Mouse (Mus musculus): ENCODE measurements around the gene Uevld. TPM values are rescaled to one million over a fixed set of nuclear protein-coding genes. Genes with fewer than 3 reads are reported as not detected.
"Not testable (repeated sequence)": the region's sequence is repeated elsewhere in the genome, so short reads cannot be mapped to it uniquely, and the experiment has no call there.

The Uevld gene
- polyA plus RNA-seq, 1 experiment from 2014 or later: 11.1 TPM

GRCm38 (mm10) chr7:46916376-46916775 is 42.0 kb downstream of the Uevld start:
- ATAC-seq (ENCODE audit: insufficient number of reproducible peaks, low FRiP score, low TSS enrichment, low read depth): no peak
- Histone ChIP-seq H3K9ac (no peak overlapping the region), H3K9me3 (no peaks in the 10 kb centered on the region), H3K4me3 (no peak overlapping the region), H3K4me2 (no peak overlapping the region), H3K27ac (no peak overlapping the region), H3K27me3 (no peaks in the 10 kb centered on the region), H3K36me3 (peaks cover 27% of the 10 kb centered on the region), H3K4me1 (peaks cover 21% of the 10 kb centered on the region)
- WGBS: 89% methylated on average over 3 of the region's 3 CpGs

DNA sequence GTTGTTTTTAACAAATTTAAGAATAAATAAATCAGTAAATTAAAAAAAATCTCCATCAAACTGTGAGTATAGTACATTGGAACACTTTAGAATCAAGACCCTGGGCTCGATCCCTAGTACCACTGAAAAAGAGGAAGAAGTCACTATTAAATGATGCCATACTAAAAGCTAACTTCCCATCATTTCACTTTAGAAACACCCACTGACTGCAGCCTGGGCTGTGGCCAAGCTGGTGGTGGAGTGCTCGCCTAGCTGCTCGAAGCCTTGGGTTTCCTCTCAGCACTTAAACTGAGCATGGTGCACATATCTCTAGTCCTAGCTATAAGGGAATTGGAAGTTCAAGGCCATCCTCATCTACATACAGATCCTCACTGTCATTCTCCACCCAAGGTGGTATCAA is 47.1 kb downstream of the Uevld start:
- Histone ChIP-seq H3K27me3 (no peaks in the 10 kb centered on the region), H3K36me3 (peaks cover 68% of the 10 kb centered on the region), H3K9me3 (no peaks in the 10 kb centered on the region), H3K4me1 (no peaks in the 10 kb centered on the region), H3K27ac (no peak overlapping the region), H3K9ac (no peak overlapping the region), H3K4me2 (no peak overlapping the region), H3K4me3 (no peak overlapping the region)
- no peak for ATAC-seq (ENCODE audit: insufficient number of reproducible peaks, low FRiP score, low TSS enrichment, low read depth)
- 93% methylated on average over 3 of the region's 3 CpGs for WGBS

DNA sequence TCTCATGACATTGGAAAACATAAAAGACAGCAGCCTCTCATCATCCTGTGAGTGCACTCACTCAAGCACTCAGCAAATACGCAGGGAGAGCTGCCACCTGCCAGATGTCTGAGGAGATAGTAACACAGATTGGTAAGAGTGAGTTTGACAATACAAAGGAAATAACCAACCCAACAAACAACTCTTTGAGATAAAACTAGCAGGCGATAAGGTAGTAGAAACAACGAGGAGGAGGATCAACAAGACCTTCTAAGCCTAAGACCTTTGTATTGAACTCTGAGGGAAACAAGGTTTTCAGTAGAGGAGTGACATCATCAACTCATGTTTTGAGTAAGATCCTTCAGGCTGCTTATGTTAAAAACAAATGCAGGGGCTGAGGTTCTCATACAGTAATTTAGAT is 59.0 kb downstream of the Uevld start:
- H3K9ac ChIP-seq: no peak overlapping the region
- no peaks in the 10 kb centered on the region for H3K9me3 ChIP-seq
- no peaks in the 10 kb centered on the region for H3K4me1 ChIP-seq
- no peaks in the 10 kb centered on the region for H3K27me3 ChIP-seq
- 90% methylated on average over 3 of the region's 3 CpGs for WGBS
- ATAC-seq (ENCODE audit: insufficient number of reproducible peaks, low FRiP score, low TSS enrichment, low read depth): no peak
- no peak overlapping the region for H3K4me2 ChIP-seq
- no peak overlapping the region for H3K27ac ChIP-seq
- H3K4me3 ChIP-seq: no peak overlapping the region
- H3K36me3 ChIP-seq: peaks cover 69% of the 10 kb centered on the region

DNA sequence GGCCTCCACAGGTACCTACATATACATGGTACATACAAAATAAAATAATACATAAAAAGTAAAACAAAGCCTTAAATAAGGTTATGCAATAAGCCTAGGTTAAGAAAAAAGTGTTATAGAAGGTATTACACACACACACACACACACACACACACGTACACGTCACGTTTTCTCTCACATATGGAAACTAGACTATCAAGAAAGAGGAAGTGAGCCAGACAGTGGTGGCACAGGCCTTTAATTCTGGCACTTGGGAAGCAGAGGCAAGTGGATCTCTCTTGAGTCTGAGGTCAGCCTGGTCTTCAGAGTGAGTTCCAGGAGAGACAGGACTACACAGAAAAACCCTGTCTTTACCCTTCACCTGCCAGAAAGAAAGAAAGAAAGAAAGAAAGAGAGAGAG is 62.8 kb downstream of the Uevld start:
- no peak overlapping the region for H3K4me2 ChIP-seq
- peaks cover 76% of the 10 kb centered on the region for H3K36me3 ChIP-seq
- WGBS: 87% methylated on average over 3 of the region's 3 CpGs
- H3K4me1 ChIP-seq: no peaks in the 10 kb centered on the region
- H3K27me3 ChIP-seq: no peaks in the 10 kb centered on the region
- H3K27ac ChIP-seq: no peak overlapping the region
- no peaks in the 10 kb centered on the region for H3K9me3 ChIP-seq
- ATAC-seq (ENCODE audit: insufficient number of reproducible peaks, low FRiP score, low TSS enrichment, low read depth): no peak
- no peak overlapping the region for H3K4me3 ChIP-seq
- H3K9ac ChIP-seq: no peak overlapping the region

DNA sequence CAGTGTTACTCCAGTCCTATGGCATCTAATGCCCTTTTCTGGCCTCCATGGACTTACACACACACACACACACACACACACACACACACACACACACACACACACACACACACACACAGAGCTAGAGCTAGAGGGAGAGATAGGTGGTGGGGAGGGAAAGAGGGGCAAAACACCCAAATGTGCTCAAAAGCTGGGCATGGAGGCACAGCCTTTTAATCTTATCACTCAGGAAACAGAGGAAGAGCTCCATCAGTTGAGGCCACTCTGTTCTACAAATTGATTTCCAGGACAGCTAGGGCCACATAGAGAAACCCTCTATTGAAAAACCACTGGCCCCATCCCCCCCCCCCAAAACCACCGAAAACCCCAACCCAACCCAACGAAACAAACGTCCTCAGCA is 75.0 kb downstream of the Uevld start:
- Histone ChIP-seq H3K36me3 (peaks cover 44% of the 10 kb centered on the region), H3K4me3 (no peak overlapping the region), H3K9ac (no peak overlapping the region), H3K4me2 (no peak overlapping the region), H3K27ac (no peak overlapping the region), H3K9me3 (no peaks in the 10 kb centered on the region), H3K27me3 (no peaks in the 10 kb centered on the region), H3K4me1 (no peaks in the 10 kb centered on the region)
- no peak for ATAC-seq (ENCODE audit: insufficient number of reproducible peaks, low FRiP score, low TSS enrichment, low read depth)
- 82% methylated on average over 3 of the region's 3 CpGs for WGBS

GRCm38 (mm10) chr7:46881941-46882340 is 76.4 kb downstream of the Uevld start:
- H3K4me3 ChIP-seq; H3K4me1 ChIP-seq; H3K4me2 ChIP-seq; H3K9ac ChIP-seq; H3K27me3 ChIP-seq; H3K27ac ChIP-seq; ATAC-seq (ENCODE audit: insufficient number of reproducible peaks, low FRiP score, low TSS enrichment, low read depth); H3K9me3 ChIP-seq: not testable (repeated sequence)
- H3K36me3 ChIP-seq: peaks cover 30% of the 10 kb centered on the region
- 86% methylated on average over 8 of the region's 8 CpGs for WGBS

GRCm38 (mm10) chr7:46880992-46881391 is 77.3 kb downstream of the Uevld start:
- H3K4me1 ChIP-seq: no peaks in the 10 kb centered on the region
- no peaks in the 10 kb centered on the region for H3K27me3 ChIP-seq
- no peak overlapping the region for H3K27ac ChIP-seq
- ATAC-seq (ENCODE audit: insufficient number of reproducible peaks, low FRiP score, low TSS enrichment, low read depth): no peak
- H3K9ac ChIP-seq: no peak overlapping the region
- H3K4me3 ChIP-seq: no peak overlapping the region
- peaks cover 20% of the 10 kb centered on the region for H3K36me3 ChIP-seq
- no peaks in the 10 kb centered on the region for H3K9me3 ChIP-seq
- 96% methylated on average over 2 of the region's 2 CpGs for WGBS
- H3K4me2 ChIP-seq: no peak overlapping the region

DNA sequence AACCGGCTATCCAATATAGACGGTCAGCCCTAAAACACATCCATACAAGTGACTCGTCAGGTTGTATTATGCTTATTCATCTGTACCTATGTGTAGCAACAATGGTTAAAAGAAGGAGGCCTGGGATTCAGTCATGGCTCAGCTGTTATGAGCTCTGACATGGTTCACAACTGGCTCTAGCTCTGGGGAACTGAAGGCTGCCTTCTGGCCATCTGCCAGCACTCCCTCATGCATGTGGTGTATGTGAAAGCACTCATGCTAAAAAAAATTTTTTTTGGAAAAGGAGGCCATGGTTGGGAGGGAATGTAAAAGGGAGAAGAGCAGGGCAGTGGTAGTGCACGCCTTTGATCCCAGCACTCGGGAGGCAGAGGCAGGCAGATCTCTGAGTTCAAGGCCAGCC is 78.5 kb downstream of the Uevld start:
- 92% methylated on average over 5 of the region's 5 CpGs for WGBS
- H3K27ac ChIP-seq: no peak overlapping the region
- H3K9me3 ChIP-seq: no peaks in the 10 kb centered on the region

DNA sequence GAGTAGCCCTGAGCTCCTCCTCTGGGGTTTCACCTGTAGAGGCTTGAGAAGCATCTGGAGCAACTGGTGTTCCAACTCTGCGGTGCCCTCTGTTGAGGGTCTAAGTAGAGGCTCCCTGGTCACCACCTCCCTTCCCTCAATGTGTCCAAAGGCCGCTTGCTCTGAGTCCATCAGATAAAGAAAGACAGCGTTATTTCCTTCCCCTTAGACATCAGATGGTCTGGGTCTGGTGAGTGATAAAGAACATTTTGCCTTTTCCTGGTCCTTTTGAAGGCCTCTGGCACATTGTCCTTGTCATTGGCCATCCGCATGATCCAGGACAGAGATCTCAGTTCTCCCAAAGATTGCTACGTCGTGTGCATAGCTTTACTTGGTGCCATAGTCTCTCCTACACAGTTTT is 81.1 kb downstream of the Uevld start:
- 86% methylated on average over 6 of the region's 6 CpGs for WGBS
- H3K27me3 ChIP-seq: no peaks in the 10 kb centered on the region
- no peaks in the 10 kb centered on the region for H3K36me3 ChIP-seq
- H3K27ac ChIP-seq: no peak overlapping the region
- H3K9me3 ChIP-seq: no peaks in the 10 kb centered on the region
- no peak overlapping the region for H3K4me2 ChIP-seq
- H3K4me1 ChIP-seq: no peaks in the 10 kb centered on the region
- no peak for ATAC-seq (ENCODE audit: insufficient number of reproducible peaks, low FRiP score, low TSS enrichment, low read depth)
- H3K4me3 ChIP-seq: no peak overlapping the region
- no peak overlapping the region for H3K9ac ChIP-seq

More for the DNA sequence above, 78.5 kb downstream of the Uevld start:
- H3K4me2 ChIP-seq: no peak overlapping the region
- peaks cover 10% of the 10 kb centered on the region for H3K36me3 ChIP-seq
- H3K27me3 ChIP-seq: no peaks in the 10 kb centered on the region
- no peak for ATAC-seq (ENCODE audit: insufficient number of reproducible peaks, low FRiP score, low TSS enrichment, low read depth)
- H3K4me3 ChIP-seq: no peak overlapping the region
- no peaks in the 10 kb centered on the region for H3K4me1 ChIP-seq
- no peak overlapping the region for H3K9ac ChIP-seq

DNA sequence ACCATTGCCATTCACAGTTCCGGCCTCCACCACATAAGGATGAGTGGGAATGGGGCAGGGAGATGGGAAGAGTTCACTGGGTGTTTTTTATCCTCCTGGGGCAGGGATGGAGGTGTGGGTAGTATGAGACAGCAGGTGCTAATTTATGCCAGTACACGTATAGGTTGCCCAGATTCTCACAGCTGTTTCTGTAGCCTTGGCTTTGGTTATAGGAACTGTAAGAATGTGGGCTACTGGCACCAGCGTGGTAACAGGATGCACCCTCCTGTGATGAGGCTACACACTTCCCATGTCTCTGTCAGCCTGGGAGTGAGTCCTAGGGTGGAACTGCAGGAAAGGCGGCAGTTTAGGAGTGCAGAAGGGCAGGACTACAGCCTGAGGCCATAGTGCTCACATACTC is 81.5 kb downstream of the Uevld start:
- Histone ChIP-seq H3K4me3 (no peak overlapping the region), H3K27me3 (no peaks in the 10 kb centered on the region), H3K36me3 (no peaks in the 10 kb centered on the region), H3K4me2 (no peak overlapping the region), H3K9ac (no peak overlapping the region), H3K9me3 (no peaks in the 10 kb centered on the region), H3K27ac (no peak overlapping the region), H3K4me1 (no peaks in the 10 kb centered on the region)
- no peak for ATAC-seq (ENCODE audit: insufficient number of reproducible peaks, low FRiP score, low TSS enrichment, low read depth)
- WGBS: 55% methylated on average over 4 of the region's 4 CpGs

Other genes starting within 250 kb of the Uevld start
- 27.3 and 28.9 TPM in 2 replicates for gene Saal1, start 247.8 kb downstream of the Uevld start, polyA plus RNA-seq (2015; fragmentation: Nextera tagmentation; extraction: Ambion mirVana)
- gene Saa3, start 242.8 kb downstream of the Uevld start, polyA plus RNA-seq (2015; fragmentation: Nextera tagmentation; extraction: Ambion mirVana): 0.50 and 0.67 TPM in 2 replicates
- gene Saa4, start 225.9 kb downstream of the Uevld start, polyA plus RNA-seq (2015; fragmentation: Nextera tagmentation; extraction: Ambion mirVana): not detected in 2 replicates
- 1.2 and 1.9 TPM in 2 replicates for gene Saa1, start 215.5 kb downstream of the Uevld start, polyA plus RNA-seq (2015; fragmentation: Nextera tagmentation; extraction: Ambion mirVana)
- gene Saa2, start 206.7 kb downstream of the Uevld start, polyA plus RNA-seq (2015; fragmentation: Nextera tagmentation; extraction: Ambion mirVana): 0.41 and 0.78 TPM in 2 replicates
- 20.8 and 23.2 TPM in 2 replicates for gene Hps5, start 162.5 kb downstream of the Uevld start, polyA plus RNA-seq (2015; fragmentation: Nextera tagmentation; extraction: Ambion mirVana)
- 49.8 and 52.4 TPM in 2 replicates for gene Gtf2h1, start 162.4 kb downstream of the Uevld start, polyA plus RNA-seq (2015; fragmentation: Nextera tagmentation; extraction: Ambion mirVana)
- 1,928 and 2,051 TPM in 2 replicates for gene Ldha, start 117.1 kb downstream of the Uevld start, polyA plus RNA-seq (2015; fragmentation: Nextera tagmentation; extraction: Ambion mirVana)
- 0.26 TPM in 1 of 2 replicates, not detected in the other for gene Ldhc, start 97.3 kb downstream of the Uevld start, polyA plus RNA-seq (2015; fragmentation: Nextera tagmentation; extraction: Ambion mirVana)
- 161 and 169 TPM in 2 replicates for gene Tsg101, start 38.6 kb downstream of the Uevld start, polyA plus RNA-seq (2015; fragmentation: Nextera tagmentation; extraction: Ambion mirVana)
- not detected in 2 replicates for gene Gm9999, start 25.1 kb upstream of the Uevld start, polyA plus RNA-seq (2015; fragmentation: Nextera tagmentation; extraction: Ambion mirVana)
- gene Spty2d1, start 49.9 kb upstream of the Uevld start, polyA plus RNA-seq (2015; fragmentation: Nextera tagmentation; extraction: Ambion mirVana): 23.3 and 23.9 TPM in 2 replicates
- gene Tmem86a, start 92.1 kb upstream of the Uevld start, polyA plus RNA-seq (2015; fragmentation: Nextera tagmentation; extraction: Ambion mirVana): 25.5 and 27.2 TPM in 2 replicates
- 0.09 and 0.50 TPM in 2 replicates for gene Ptpn5, start 175.2 kb upstream of the Uevld start, polyA plus RNA-seq (2015; fragmentation: Nextera tagmentation; extraction: Ambion mirVana)
- not detected in 2 replicates for gene Mrgpra6, start 246.4 kb upstream of the Uevld start, polyA plus RNA-seq (2015; fragmentation: Nextera tagmentation; extraction: Ambion mirVana)